Mouse (Mus musculus) small intestine, adult 2 months (tissue): ENCODE measurements around the gene Ctnna3.

ENCODE experiments used
- CTCF ChIP-seq: fragments of 200-500 bp; IDR thresholded peaks from 2 replicates; pipeline ENCODE4 v1.5.1; 2012; ENCODE audit warnings: low read depth, mild to moderate bottlenecking, control low read depth, inconsistent platforms, low read length, moderate library complexity, mixed read lengths; ENCODE audit not compliant: insufficient replicate concordance, insufficient read length; ENCODE audit errors: extremely low read depth
- POLR2A ChIP-seq: fragments of 200-500 bp; IDR thresholded peaks from 2 replicates; pipeline ENCODE4 v1.6.1; 2012; ENCODE audit warnings: low read depth, mild to moderate bottlenecking, control low read depth, inconsistent platforms, low read length, moderate library complexity

GRCm38 (mm10) chr10:63432887-63433286 is 3.0 kb downstream of the Ctnna3 start:
- no peak for TF ChIP-seq POLR2A
- no peak for TF ChIP-seq CTCF
